Mouse (Mus musculus) liver, embryonic 16.5 days (tissue): Measurements from ENCODE around the gene Tyw1. TPM values are rescaled to one million over a fixed set of nuclear protein-coding genes. Genes with fewer than 3 reads are reported as not detected.
"Not testable (repeated sequence)": the region's sequence is repeated elsewhere in the genome, so short reads cannot be mapped to it uniquely, and the experiment has no call there.

ENCODE experiments used
- ATAC-seq: fragments of 200-750 bp; cut with Nextera tagmentation; 2 replicates; pipeline ENCODE4 v1.8.0; 2017; ENCODE audit warnings: low read depth, mild to moderate bottlenecking, moderate number of reproducible peaks, moderate library complexity
- H3K27ac ChIP-seq: fragments of 300-500 bp; sonication (generic); 2 replicates; pipeline ENCODE4 v1.5.1; 2014; ENCODE audit warnings: mild to moderate bottlenecking, low read length
- H3K27me3 ChIP-seq: fragments of 300-500 bp; sonication (generic); 2 replicates; pipeline ENCODE4 v1.6.1; 2014; ENCODE audit warnings: low read depth, low read length, mixed read lengths; ENCODE audit not compliant: control insufficient read depth, insufficient read depth
- H3K36me3 ChIP-seq: fragments of 300-500 bp; sonication (generic); 2 replicates; pipeline ENCODE4 v1.6.1; 2014; ENCODE audit warnings: mild to moderate bottlenecking; ENCODE audit not compliant: control insufficient read depth, insufficient read depth
- H3K4me1 ChIP-seq: fragments of 300-500 bp; sonication (generic); 2 replicates; pipeline ENCODE4 v1.6.1; 2014; ENCODE audit warnings: low read depth, low read length, mixed read lengths; ENCODE audit not compliant: control insufficient read depth
- H3K4me2 ChIP-seq: fragments of 300-500 bp; sonication (generic); 2 replicates; pipeline ENCODE4 v1.6.1; 2014; ENCODE audit warnings: low read depth, low read length, mixed read lengths
- H3K4me3 ChIP-seq: fragments of 300-500 bp; sonication (generic); 2 replicates; pipeline ENCODE4 v1.5.1; 2014; ENCODE audit warnings: low read depth, mild to moderate bottlenecking, low read length
- H3K9ac ChIP-seq: fragments of 300-500 bp; sonication (generic); 2 replicates; pipeline ENCODE4 v1.6.1; 2014; ENCODE audit warnings: low read depth, low read length
- H3K9me3 ChIP-seq: fragments of 300-500 bp; sonication (generic); replicated peaks from 2 replicates; pipeline ENCODE4 v1.6.1; 2016; ENCODE audit warnings: low read length; ENCODE audit not compliant: control insufficient read depth
- whole genome bisulfite sequencing: fragments of 180-500 bp; shearing (Covaris S2); extraction: QIAGEN DNeasy Blood & Tissue Kit; methylation state at CpG from one replicate; pipeline ENCODE4 v1.1.7; 2014; ENCODE audit not compliant: insufficient replicate concordance; 5-methylcytosine and 5-hydroxymethylcytosine counted together
- polyA plus RNA-seq: library from polyadenylated mRNA; unstranded; fragments of >200 nt; fragmentation: Nextera tagmentation; extraction: Ambion mirVana; gene quantifications from 2 replicates; pipeline ENCODE4 v1.2.1, GENCODE M21; 2015

Tyw1 gene
- polyA plus RNA-seq, 1 experiment from 2014 or later: 10.3 TPM

DNA sequence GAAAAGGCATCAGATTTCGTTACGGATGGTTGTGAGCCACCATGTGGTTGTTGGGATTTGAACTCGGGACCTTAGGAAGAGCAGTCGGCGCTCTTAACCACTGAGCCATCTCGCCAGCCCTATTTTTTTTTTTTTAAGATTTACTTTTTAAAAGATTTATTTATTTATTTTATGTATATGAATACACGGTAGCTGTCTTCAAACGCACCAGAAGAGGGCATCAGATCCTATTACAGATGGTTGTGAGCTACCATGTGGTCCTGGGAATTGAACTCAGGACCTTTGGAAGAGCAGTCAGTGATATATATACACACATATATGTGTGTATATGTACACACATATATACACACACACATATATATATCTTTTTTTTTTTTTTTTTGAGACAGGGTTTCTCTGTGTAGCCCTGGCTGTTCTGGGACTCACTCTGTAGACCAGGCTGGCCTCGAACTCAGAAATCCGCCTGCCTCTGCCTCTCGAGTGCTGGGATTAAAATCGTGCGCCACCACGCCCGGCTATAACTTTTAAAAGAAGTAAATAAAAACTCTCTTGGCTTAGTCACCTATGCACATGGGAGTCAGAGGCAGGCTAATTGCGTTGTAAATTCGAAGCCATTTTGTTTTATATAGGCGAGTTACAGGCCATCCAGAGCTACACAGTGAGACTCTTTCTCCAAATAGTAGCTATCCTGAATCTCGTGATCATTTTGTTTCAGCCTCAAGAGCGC, 543 bp downstream of the Tyw1 start:
- peak overlapping the region; percentile 98 for H3K4me2 ChIP-seq
- H3K27ac ChIP-seq: peak overlapping the region; percentile 95
- H3K36me3 ChIP-seq: peaks cover 17% of the 10 kb centered on the region
- ATAC-seq, H3K9me3 ChIP-seq, H3K27me3 ChIP-seq: not testable (repeated sequence)
- peak overlapping the region; percentile 73 for H3K9ac ChIP-seq
- peak overlapping the region; percentile 88 for H3K4me3 ChIP-seq
- WGBS: 23% methylated on average over 20 of the region's 20 CpGs
- peaks cover 23% of the 10 kb centered on the region for H3K4me1 ChIP-seq

- Histone ChIP-seq H3K4me2 (peak overlapping the region; percentile 98), H3K27ac (peak overlapping the region; percentile 95), H3K36me3 (peaks cover 13% of the 10 kb centered on the region), H3K27me3 (no peaks in the 10 kb centered on the region), H3K9me3 (no peaks in the 10 kb centered on the region), H3K4me3 (peak overlapping the region; percentile 88), H3K9ac (peak overlapping the region; percentile 85), H3K4me1 (peaks cover 23% of the 10 kb centered on the region)
- under 1% methylated on average over 25 of the region's 25 CpGs for WGBS
- peak; percentile 92 for ATAC-seq
Observed at GRCm38 (mm10) chr5:130256678-130257271, 1.4 kb downstream of the Tyw1 start.

GRCm38 (mm10) chr5:130257303-130257702, 1.9 kb downstream of the Tyw1 start:
- peak overlapping the region; percentile 85 for H3K9ac ChIP-seq
- WGBS: 4% methylated on average over 8 of the region's 8 CpGs
- peak overlapping the region; percentile 88 for H3K4me3 ChIP-seq
- no peaks in the 10 kb centered on the region for H3K27me3 ChIP-seq
- peaks cover 23% of the 10 kb centered on the region for H3K4me1 ChIP-seq
- H3K9me3 ChIP-seq: no peaks in the 10 kb centered on the region
- H3K27ac ChIP-seq: peak overlapping the region; percentile 81
- H3K4me2 ChIP-seq: peak overlapping the region; percentile 93
- ATAC-seq: no peak
- peaks cover 9% of the 10 kb centered on the region for H3K36me3 ChIP-seq

GRCm38 (mm10) chr5:130263454-130263853, 8.0 kb downstream of the Tyw1 start:
- H3K27ac ChIP-seq: no peak overlapping the region
- no peaks in the 10 kb centered on the region for H3K9me3 ChIP-seq
- 72% methylated on average over 11 of the region's 11 CpGs for WGBS
- no peak overlapping the region for H3K4me3 ChIP-seq
- H3K27me3 ChIP-seq: no peaks in the 10 kb centered on the region
- no peaks in the 10 kb centered on the region for H3K4me1 ChIP-seq
- no peak for ATAC-seq
- H3K4me2 ChIP-seq: no peak overlapping the region
- H3K36me3 ChIP-seq: peaks cover 15% of the 10 kb centered on the region
- no peak overlapping the region for H3K9ac ChIP-seq

- H3K9me3 ChIP-seq: no peaks in the 10 kb centered on the region
- no peak overlapping the region for H3K4me3 ChIP-seq
- H3K4me1 ChIP-seq: no peaks in the 10 kb centered on the region
- ATAC-seq: no peak
- H3K27me3 ChIP-seq: no peaks in the 10 kb centered on the region
- H3K36me3 ChIP-seq: peaks cover 21% of the 10 kb centered on the region
- no peak overlapping the region for H3K4me2 ChIP-seq
- no peak overlapping the region; the same call in 1 of the 2 replicates for H3K9ac ChIP-seq
- 80% methylated on average over 6 of the region's 6 CpGs for WGBS
- no peak overlapping the region for H3K27ac ChIP-seq
Observed at GRCm38 (mm10) chr5:130264433-130265005, 9.1 kb downstream of the Tyw1 start.

GRCm38 (mm10) chr5:130266651-130267050, 11.2 kb downstream of the Tyw1 start:
- no peak overlapping the region for H3K4me3 ChIP-seq
- peak; percentile 78 for ATAC-seq
- H3K4me1 ChIP-seq: no peaks in the 10 kb centered on the region
- no peak overlapping the region for H3K9ac ChIP-seq
- H3K36me3 ChIP-seq: peaks cover 25% of the 10 kb centered on the region
- no peak overlapping the region for H3K27ac ChIP-seq
- no peak overlapping the region for H3K4me2 ChIP-seq
- WGBS: 50% methylated on average over 7 of the region's 7 CpGs
- no peaks in the 10 kb centered on the region for H3K27me3 ChIP-seq
- H3K9me3 ChIP-seq: no peaks in the 10 kb centered on the region

DNA sequence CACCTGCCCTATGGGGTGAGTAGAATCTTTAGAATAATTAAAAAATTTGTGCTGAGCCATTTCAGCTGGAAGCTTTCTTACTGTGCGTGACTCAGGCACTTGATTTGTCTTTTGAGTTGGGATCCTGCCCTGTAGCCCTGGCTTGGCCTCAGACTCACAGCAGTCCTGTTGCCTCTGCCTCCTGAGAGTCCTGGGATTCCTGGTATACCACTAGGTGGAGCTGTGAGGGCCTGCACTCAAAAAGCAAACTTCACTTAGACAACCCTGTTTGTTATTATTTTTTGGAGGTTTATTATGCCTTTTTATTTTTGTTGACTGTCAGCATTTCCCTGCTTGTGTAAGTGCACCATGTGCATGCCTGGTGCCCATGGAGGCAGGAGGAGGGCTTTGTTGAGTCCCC, 11.9 kb downstream of the Tyw1 start:
- 97% methylated on average over 1 of the region's 1 CpGs for WGBS
- Histone ChIP-seq H3K27me3 (no peaks in the 10 kb centered on the region), H3K4me1 (no peaks in the 10 kb centered on the region), H3K36me3 (peaks cover 25% of the 10 kb centered on the region), H3K4me3 (no peak overlapping the region), H3K9ac (no peak overlapping the region), H3K4me2 (no peak overlapping the region), H3K27ac (no peak overlapping the region), H3K9me3 (no peaks in the 10 kb centered on the region)
- ATAC-seq: no peak

DNA sequence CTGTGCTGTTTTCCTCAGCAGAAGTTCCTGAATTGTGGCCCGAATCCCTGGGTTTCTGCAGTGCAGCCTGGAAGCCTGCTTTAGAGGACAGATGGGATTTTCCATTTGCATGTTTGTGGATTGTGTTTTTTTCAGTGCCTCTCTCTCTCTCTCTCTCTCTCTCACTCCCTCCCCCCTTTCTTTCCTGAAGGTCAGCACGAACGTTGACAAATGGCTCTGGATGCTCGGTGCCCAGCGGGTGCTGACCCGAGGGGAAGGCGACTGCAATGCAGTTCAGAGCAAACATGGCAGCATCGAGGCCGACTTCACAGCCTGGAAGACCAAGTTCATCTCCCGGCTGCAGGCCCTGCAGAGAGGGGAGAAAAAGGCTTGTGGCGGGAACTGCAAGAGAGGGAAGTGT, 13.6 kb downstream of the Tyw1 start:
- no peak overlapping the region for H3K9ac ChIP-seq
- WGBS: 73% methylated on average over 11 of the region's 11 CpGs
- no peak overlapping the region for H3K27ac ChIP-seq
- H3K4me3 ChIP-seq: no peak overlapping the region
- H3K4me2 ChIP-seq: no peak overlapping the region
- no peak for ATAC-seq
- no peaks in the 10 kb centered on the region for H3K9me3 ChIP-seq
- no peaks in the 10 kb centered on the region for H3K27me3 ChIP-seq
- peaks cover 25% of the 10 kb centered on the region for H3K36me3 ChIP-seq
- no peaks in the 10 kb centered on the region for H3K4me1 ChIP-seq

DNA sequence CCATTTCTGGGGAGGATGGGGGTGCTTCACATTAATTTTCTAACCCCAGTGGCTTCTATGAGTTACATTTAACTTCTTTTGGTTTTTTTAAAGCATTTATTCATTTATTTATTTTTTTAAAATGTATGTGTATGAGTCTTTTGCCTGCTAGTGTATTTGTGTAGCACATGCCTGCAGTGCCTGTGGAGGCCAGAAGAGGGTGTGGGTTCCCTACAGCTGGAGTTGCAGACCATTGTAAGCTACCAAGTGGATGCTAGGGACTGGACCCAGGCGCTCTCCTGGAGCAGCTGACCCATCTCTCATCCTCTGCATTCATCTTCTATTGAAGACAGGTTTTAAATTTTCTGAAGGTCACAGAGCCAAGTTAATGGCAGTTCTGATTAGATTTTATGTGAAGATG, 16.9 kb downstream of the Tyw1 start:
- Histone ChIP-seq H3K36me3 (peaks cover 20% of the 10 kb centered on the region), H3K27ac (no peak overlapping the region), H3K4me2 (no peak overlapping the region), H3K9ac (no peak overlapping the region), H3K4me1 (no peaks in the 10 kb centered on the region), H3K27me3 (no peaks in the 10 kb centered on the region), H3K9me3 (no peaks in the 10 kb centered on the region), H3K4me3 (no peak overlapping the region)
- no peak for ATAC-seq
- WGBS: 77% methylated on average over 1 of the region's 1 CpGs
